Mouse (Mus musculus) embryonic facial prominence, embryonic 11.5 days (tissue): ENCODE data around the gene Cdc42ep3. TPM values are rescaled to one million over a fixed set of nuclear protein-coding genes. Genes with fewer than 3 reads are reported as not detected.

Experiments used
- ATAC-seq: fragments of 200-750 bp; cut with Nextera tagmentation; replicated peaks from 2 replicates; pipeline ENCODE4 v1.8.0; 2017; ENCODE audit warnings: low read depth; ENCODE audit not compliant: insufficient number of reproducible peaks, low FRiP score, low TSS enrichment
- DNase-seq: peaks from one replicate; pipeline ENCODE4 v3.0.0-alpha.2; 2015; ENCODE audit warnings: low spot score
- H3K27ac ChIP-seq: fragments of 300-500 bp; sonication (generic); replicated peaks from 2 replicates; pipeline ENCODE4 v1.5.1; 2014; ENCODE audit warnings: mild to moderate bottlenecking, low read depth, low read length, control low read depth
- H3K27me3 ChIP-seq: fragments of 300-500 bp; sonication (generic); 2 replicates; pipeline ENCODE4 v1.6.1; 2014; ENCODE audit warnings: mild to moderate bottlenecking, low read length, moderate library complexity, mixed read lengths; ENCODE audit not compliant: control insufficient read depth, insufficient read depth
- H3K36me3 ChIP-seq: fragments of 300-500 bp; sonication (generic); replicated peaks from 2 replicates; pipeline ENCODE4 v1.6.1; 2014; ENCODE audit warnings: low read depth, mild to moderate bottlenecking, low read length, moderate library complexity, mixed read lengths; ENCODE audit not compliant: control insufficient read depth, insufficient read depth
- H3K4me1 ChIP-seq: fragments of 300-500 bp; sonication (generic); 2 replicates; pipeline ENCODE4 v1.6.1; 2014; ENCODE audit warnings: low read length, mixed read lengths; ENCODE audit not compliant: control insufficient read depth, insufficient read depth
- H3K4me2 ChIP-seq: fragments of 300-500 bp; sonication (generic); 2 replicates; pipeline ENCODE4 v1.6.1; 2014; ENCODE audit warnings: low read depth, mild to moderate bottlenecking, control low read depth, low read length, moderate library complexity
- H3K4me3 ChIP-seq: fragments of 300-500 bp; sonication (generic); 2 replicates; pipeline ENCODE4 v1.5.1; 2014; ENCODE audit warnings: low read depth, low read length, control low read depth
- H3K9ac ChIP-seq: fragments of 300-500 bp; sonication (generic); replicated peaks from 2 replicates; pipeline ENCODE4 v1.6.1; 2014; ENCODE audit warnings: mild to moderate bottlenecking, control low read depth, low read length
- H3K9me3 ChIP-seq: fragments of 300-500 bp; sonication (generic); replicated peaks from 2 replicates; pipeline ENCODE4 v1.6.1; 2016; ENCODE audit warnings: mild to moderate bottlenecking, low read length, inconsistent platforms, mixed read lengths; ENCODE audit not compliant: control insufficient read depth
- WGBS: fragments of 180-500 bp; shearing (Covaris S2); extraction: QIAGEN DNeasy Blood & Tissue Kit; methylation state at CpG from one replicate; pipeline ENCODE4 v1.1.7; 2014; 5-methylcytosine and 5-hydroxymethylcytosine counted together
- polyA plus RNA-seq: library from polyadenylated mRNA; unstranded; fragments of >200 nt; fragmentation: Nextera tagmentation; extraction: Ambion mirVana; gene quantifications from 2 replicates; pipeline ENCODE4 v1.2.1, GENCODE M21; 2014

Cdc42ep3 gene
- polyA plus RNA-seq, 1 experiment from 2014 or later = 36.0 TPM

- no peak for ATAC-seq
- H3K27ac ChIP-seq = no peak overlapping the region
- no peak overlapping the region for H3K9ac ChIP-seq
- no peak overlapping the region for H3K4me3 ChIP-seq
- H3K36me3 ChIP-seq = no peaks in the 10 kb centered on the region
- WGBS = 83% methylated on average over 4 of the region's 4 CpGs
- no peaks in the 10 kb centered on the region for H3K27me3 ChIP-seq
- no peak for DNase-seq
- no peaks in the 10 kb centered on the region for H3K9me3 ChIP-seq
- H3K4me1 ChIP-seq = no peaks in the 10 kb centered on the region
- H3K4me2 ChIP-seq = no peak overlapping the region
Measured at GRCm38 (mm10) chr17:79315415-79316094, 39.3 kb downstream of the Cdc42ep3 start.

DNA sequence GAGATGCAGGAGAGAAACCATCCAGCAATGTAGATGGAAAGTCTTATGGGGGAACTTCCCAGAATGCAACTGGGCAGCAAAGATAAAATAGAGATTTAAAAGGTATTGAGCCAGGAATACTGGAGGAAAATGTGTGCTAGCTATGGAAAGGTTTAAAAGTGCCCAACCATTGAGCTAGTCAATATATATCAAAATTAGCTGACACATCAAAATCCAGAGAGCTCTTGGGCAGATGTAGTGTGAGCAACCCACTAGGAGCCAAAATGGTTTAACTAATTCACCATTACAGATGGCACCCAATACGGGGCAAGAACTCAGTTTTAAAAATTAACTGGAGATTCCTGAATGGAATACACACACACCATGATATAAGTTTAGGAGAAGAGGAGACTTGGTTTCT, 44.4 kb downstream of the Cdc42ep3 start:
- H3K27me3 ChIP-seq = no peaks in the 10 kb centered on the region
- no peaks in the 10 kb centered on the region for H3K9me3 ChIP-seq
- ATAC-seq (no peak), DNase-seq (no peak)
- H3K36me3 ChIP-seq = no peaks in the 10 kb centered on the region
- no peak overlapping the region for H3K27ac ChIP-seq
- WGBS = 82% methylated on average over 1 of the region's 1 CpGs
- no peak overlapping the region for H3K4me3 ChIP-seq
- H3K4me1 ChIP-seq = no peaks in the 10 kb centered on the region
- no peak overlapping the region for H3K4me2 ChIP-seq
- no peak overlapping the region for H3K9ac ChIP-seq

GRCm38 (mm10) chr17:79309506-79309905, 45.4 kb downstream of the Cdc42ep3 start:
- Histone ChIP-seq H3K4me2 (no peak overlapping the region), H3K4me3 (no peak overlapping the region), H3K27me3 (no peaks in the 10 kb centered on the region), H3K9ac (no peak overlapping the region), H3K4me1 (no peaks in the 10 kb centered on the region), H3K27ac (no peak overlapping the region), H3K36me3 (no peaks in the 10 kb centered on the region), H3K9me3 (no peaks in the 10 kb centered on the region)
- DNase-seq (no peak), ATAC-seq (no peak)
- WGBS = 85% methylated on average over 1 of the region's 1 CpGs

- no peak overlapping the region for H3K4me2 ChIP-seq
- ATAC-seq (no peak), DNase-seq (no peak)
- no peaks in the 10 kb centered on the region for H3K4me1 ChIP-seq
- no peaks in the 10 kb centered on the region for H3K36me3 ChIP-seq
- no peaks in the 10 kb centered on the region for H3K27me3 ChIP-seq
- 91% methylated on average over 7 of the region's 7 CpGs for WGBS
- H3K9ac ChIP-seq = no peak overlapping the region
- no peak overlapping the region for H3K4me3 ChIP-seq
- H3K27ac ChIP-seq = no peak overlapping the region
- H3K9me3 ChIP-seq = no peaks in the 10 kb centered on the region
Measured at GRCm38 (mm10) chr17:79305644-79306043, 49.2 kb downstream of the Cdc42ep3 start.

GRCm38 (mm10) chr17:79303744-79304497, 51.0 kb downstream of the Cdc42ep3 start:
- no peaks in the 10 kb centered on the region for H3K36me3 ChIP-seq
- no peak overlapping the region for H3K27ac ChIP-seq
- 91% methylated on average over 17 of the region's 17 CpGs for WGBS
- H3K4me3 ChIP-seq = no peak overlapping the region
- ATAC-seq (no peak), DNase-seq (no peak)
- no peak overlapping the region for H3K4me2 ChIP-seq
- no peaks in the 10 kb centered on the region for H3K9me3 ChIP-seq
- H3K27me3 ChIP-seq = no peaks in the 10 kb centered on the region
- no peak overlapping the region for H3K9ac ChIP-seq
- H3K4me1 ChIP-seq = no peaks in the 10 kb centered on the region

GRCm38 (mm10) chr17:79303238-79303637, 51.7 kb downstream of the Cdc42ep3 start:
- H3K4me1 ChIP-seq = no peaks in the 10 kb centered on the region
- no peaks in the 10 kb centered on the region for H3K9me3 ChIP-seq
- no peaks in the 10 kb centered on the region for H3K27me3 ChIP-seq
- ATAC-seq (no peak), DNase-seq (no peak)
- 80% methylated on average over 3 of the region's 3 CpGs for WGBS
- no peak overlapping the region for H3K4me2 ChIP-seq
- H3K4me3 ChIP-seq = no peak overlapping the region
- no peak overlapping the region for H3K9ac ChIP-seq
- H3K36me3 ChIP-seq = no peaks in the 10 kb centered on the region
- no peak overlapping the region for H3K27ac ChIP-seq

DNA sequence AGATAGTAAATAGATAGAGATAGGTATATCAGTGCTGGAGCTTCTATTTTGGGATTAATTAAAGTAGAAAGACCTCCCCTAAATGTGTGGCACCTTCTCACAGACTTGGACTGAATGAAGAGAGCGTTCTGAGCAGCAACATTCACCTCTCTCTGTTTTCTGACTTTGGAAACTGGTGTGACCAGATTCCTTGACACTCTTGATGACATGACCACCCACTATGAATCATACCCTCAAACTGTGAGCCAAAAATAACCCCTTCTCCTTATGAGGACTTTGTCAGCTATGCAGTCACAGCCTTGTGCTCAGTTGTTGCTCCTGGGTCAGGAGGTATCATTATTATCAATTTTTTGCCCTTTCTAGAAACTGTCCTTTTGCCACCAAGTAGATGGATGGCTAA, 55.0 kb downstream of the Cdc42ep3 start:
- no peaks in the 10 kb centered on the region for H3K9me3 ChIP-seq
- no peak overlapping the region for H3K4me2 ChIP-seq
- no peak overlapping the region for H3K27ac ChIP-seq
- 79% methylated on average over 1 of the region's 1 CpGs for WGBS
- no peaks in the 10 kb centered on the region for H3K27me3 ChIP-seq
- ATAC-seq = no peak
- no peak for DNase-seq
- no peak overlapping the region for H3K9ac ChIP-seq
- no peaks in the 10 kb centered on the region for H3K4me1 ChIP-seq
- no peaks in the 10 kb centered on the region for H3K36me3 ChIP-seq
- no peak overlapping the region for H3K4me3 ChIP-seq

- DNase-seq (no peak), ATAC-seq (no peak)
- Histone ChIP-seq H3K4me2 (no peak overlapping the region), H3K4me1 (no peaks in the 10 kb centered on the region), H3K27me3 (no peaks in the 10 kb centered on the region), H3K27ac (no peak overlapping the region), H3K36me3 (no peaks in the 10 kb centered on the region), H3K9me3 (no peaks in the 10 kb centered on the region), H3K9ac (no peak overlapping the region), H3K4me3 (no peak overlapping the region)
Measured at GRCm38 (mm10) chr17:79298968-79299367, 55.9 kb downstream of the Cdc42ep3 start.
